Mouse (Mus musculus): ENCODE measurements around the gene Wdr82.
A peak's percentile ranks its signal among the peaks of the same experiment; 100 is the strongest.

The Wdr82 gene

DNA sequence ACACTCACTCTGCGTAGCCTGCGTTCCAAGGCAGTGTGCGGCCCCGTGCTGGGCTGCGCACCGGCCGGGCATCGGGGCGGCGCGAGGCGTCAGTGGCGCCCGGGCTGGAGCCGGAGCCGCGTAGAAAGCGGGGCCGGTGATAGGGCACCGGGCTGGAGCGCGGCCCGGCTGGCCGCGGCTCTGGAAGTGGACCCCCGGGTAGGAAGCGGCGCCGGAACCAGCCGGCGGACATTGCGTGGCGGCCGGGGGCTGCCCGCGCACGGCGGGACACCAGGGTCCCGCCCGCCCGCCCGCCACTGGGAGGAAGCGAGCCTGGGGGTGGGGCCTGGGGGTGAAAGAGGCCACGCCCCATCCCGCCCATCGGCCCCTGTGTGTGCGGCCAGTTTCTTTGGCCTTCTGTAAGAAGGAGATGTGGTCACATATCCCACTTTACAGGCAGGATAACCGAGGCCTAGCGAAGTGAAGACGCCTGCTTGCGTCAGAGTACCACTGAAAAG, 28.3 kb downstream of the Wdr82 start:
- peak; percentile 51 for DNase-seq (ENCODE audit: low spot score)

DNA sequence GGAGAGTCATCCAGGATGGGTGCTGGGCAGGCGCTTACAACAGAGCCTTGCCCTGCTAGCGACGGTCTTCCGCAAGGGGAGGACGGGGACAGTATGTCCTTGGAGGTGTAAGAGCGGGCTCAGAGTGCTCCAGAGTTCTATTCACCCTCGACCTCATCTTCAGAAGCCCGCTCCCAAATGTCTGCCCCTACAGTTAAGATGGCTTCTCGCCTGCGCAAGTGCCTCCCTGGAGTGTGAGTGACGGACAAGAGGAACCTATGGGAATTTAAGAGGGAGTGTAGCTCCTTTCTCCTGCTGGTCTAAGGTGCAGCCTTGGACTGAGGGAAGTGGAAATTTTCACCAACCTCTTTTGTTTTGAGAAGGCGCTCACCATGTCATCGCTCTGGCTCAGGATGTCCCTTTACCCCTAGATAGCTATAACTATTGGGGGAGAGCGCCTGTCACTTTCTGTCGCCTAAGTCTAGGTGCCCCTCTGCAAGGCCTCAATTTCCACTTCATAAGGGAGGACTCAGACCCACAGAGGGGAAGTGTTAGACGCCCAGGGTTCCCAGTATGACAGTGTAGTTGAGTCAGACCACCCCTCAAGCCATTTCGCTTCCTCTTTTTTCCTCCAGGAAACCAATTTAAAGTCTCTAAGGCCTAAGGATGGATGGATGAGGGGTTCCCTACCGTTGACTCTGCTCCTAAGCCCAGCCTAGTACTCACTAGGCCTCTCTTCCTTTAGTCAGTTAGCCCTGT, 29.0 kb downstream of the Wdr82 start, which contains the start of gene Ppm1m:
TSS of gene Ppm1m (minus strand) at position 212 of the 738 bp plus-strand sequence.
- no peak for DNase-seq (ENCODE audit: low spot score)

DNA sequence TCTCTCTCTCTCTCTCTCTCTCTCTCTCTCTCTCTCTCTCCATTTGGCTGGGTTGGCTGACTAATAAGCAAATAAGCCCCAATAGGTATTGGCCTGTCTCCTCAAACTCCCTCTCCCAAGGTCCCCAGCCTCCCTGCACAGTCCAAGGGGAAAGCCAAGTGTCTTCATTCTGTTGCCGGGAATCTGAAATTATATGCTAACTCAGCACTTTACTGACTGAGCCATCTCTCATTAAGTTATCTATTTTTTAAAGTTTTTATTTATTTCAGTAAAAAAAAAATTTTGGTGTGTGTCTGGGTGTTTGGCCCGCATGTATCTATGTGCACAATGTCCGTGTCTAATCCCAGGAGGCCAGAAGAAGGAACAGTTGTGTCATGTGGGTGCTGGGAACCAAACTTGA, 31.2 kb downstream of the Wdr82 start:
- no peak for DNase-seq (ENCODE audit: low spot score)

DNA sequence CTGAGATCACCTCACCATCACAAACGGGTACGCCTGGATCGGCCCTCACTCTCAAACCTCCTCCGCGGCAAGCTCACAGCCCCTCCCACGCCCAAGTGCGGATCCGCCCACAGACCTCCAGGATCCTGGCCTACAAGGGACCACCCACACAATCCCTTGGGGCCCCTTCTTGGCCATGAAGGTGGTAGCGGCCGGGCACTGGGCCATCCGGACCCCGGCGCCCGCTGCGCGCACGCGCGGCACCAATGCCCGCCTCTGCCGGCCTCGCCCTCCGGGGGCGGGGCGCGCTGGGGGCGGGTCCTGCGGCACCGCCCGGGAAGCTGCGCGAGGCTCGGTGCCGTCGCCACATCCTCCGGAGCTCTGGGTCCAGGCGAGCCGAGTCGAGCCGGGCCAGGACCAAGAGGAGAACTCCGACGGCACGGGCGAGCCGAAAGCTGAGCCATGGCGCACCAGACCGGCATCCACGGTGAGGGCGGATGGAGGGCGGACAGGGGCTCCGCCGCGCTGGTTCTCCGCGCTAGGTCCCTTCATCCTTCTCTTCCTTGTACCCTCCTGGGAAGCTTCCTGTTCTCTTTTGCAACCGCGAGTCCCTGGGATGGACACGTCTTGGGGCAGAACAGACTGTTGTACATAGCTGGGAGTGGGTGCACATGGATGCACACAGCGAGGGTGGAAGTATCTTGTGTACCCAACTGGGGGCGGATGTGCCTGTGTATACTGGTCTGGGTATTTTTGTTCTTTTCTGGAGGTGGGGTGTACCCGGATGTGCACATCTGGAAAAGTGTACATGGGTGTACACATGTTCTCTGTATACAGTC, 32.3 kb downstream of the Wdr82 start, which contains the start of gene Twf2:
TSS of gene Twf2 (plus strand) at position 290 of the 818 bp plus-strand sequence.
- DNase-seq (ENCODE audit: low spot score): peak; percentile 84

DNA sequence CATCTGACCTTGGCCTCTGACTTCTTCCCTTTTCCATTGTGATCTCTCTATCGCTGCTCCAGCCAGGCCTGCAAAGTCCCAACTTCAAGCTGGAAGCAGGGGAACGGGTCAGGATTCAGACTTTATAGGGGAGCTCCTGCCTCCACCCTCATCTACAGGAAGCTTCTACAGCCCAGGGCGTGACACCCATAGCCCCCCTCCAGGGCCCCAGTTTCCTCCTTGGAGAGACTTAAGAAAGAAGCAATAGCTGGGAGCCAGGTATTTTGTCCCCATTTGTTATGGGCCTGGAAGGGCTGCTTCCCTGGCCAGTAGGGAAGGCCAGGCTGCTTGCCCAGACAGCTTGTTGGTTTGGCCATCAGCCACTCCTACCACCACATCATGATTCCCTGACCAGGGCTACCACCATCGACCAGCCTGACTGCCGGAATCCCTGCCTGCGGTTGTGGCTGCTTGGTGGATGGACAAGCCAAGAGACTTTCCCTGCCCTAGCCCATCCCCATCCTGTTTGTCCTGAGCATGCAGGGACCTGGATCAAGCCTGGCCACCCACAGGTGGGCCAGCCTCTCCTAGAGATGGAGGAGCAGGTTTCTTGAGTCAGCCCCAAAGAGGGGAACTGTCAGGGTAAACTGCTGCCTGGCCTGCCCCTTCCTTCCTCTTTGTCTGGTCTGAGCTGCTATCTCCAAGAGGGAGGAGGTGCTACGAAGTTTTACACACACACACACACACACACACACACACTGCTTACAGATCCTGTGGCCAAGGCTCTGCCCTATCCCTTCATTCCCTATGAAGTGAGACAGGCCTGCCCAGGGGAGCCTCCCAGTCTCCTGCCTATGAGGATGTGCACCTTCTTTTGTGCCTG, 33.5 kb downstream of the Wdr82 start:
- DNase-seq (ENCODE audit: low spot score): no peak

DNA sequence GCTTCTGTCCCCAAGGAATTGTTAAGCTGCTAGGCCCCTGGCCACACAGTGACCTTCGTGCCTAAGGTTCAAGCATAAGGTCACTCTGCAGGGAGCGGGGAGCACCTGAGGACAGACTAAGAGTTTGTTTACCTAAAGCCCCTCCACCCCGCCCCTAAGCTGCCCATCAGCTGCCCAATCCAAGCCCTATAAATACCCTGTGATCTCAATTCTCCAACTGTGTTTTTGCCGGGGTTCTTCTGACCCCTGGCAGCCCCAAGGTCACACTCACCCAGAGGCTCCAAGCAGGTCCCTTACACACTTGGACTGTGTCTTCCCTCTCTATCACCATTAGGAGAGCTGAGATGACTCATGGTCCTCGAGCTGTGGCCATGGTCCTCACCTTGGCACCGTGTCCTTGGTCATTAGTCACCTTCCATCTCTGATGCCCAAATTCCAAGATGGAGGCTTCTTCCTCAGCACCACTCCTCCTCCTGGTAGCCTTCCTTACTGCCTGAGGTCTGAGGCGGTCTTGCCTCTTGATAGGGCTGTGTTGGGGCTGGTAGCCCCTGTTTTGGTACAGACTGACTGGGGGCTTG, 35.1 kb downstream of the Wdr82 start:
- DNase-seq (ENCODE audit: low spot score): no peak

DNA sequence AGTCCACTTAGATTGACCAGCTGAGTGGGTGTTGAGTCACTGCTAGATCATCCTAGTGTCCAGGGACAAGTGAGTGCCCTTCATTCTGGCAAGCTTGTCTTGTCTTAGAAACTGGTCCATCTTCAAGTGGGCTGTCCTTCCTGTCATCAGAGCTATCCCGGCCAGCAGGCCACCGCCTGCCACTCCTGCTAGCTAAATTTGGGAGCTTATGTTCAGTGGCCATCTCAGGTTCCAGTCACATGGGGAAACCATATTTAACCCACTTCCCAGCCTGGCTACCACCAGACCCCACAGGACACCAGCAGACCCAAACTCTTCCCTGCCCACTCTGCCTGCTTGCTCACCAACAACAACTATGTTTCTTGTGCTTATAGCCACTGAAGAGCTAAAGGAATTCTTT, 35.8 kb downstream of the Wdr82 start:
- DNase-seq (ENCODE audit: low spot score): no peak

DNA sequence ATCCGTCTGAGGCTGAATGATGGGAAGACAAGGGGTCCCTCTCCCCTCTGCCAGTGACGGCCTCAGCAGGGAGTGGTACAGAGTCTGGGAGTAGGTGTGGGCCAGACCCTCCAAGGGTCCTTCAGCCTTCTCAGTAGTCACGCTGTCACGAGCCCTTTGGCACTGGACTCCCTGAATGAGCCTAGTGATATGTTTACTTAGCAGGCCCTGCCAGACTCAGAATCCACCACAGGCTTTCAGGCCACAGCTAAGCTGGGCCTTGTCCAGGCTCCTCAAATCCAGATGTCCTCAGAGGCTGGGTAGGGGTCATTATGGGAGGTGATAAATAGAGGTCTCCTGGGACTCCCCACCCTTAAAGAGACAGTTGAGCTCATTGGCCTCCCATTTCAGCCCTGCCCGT, 37.5 kb downstream of the Wdr82 start:
- no peak for DNase-seq (ENCODE audit: low spot score)

DNA sequence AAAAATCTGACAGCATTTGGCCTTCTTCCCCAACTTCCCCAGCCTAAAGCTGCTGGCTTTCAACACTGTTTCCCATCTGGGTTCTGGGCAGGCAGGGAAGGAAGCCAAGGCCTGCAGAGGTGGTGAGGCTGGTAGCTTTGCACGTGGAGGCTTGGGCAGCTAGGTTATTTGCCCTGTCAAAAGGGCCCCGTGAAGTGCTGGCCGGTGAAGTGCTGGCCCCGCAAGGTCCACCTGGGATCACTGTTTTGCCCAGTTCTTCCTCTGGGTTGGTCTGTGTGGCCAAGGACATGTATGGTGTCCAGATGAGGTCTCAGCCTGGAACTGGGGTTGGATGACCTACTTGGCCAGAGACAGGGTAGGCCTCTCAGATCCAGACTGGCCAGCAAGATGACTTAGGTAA, 39.2 kb downstream of the Wdr82 start:
- no peak for DNase-seq (ENCODE audit: low spot score)

DNA sequence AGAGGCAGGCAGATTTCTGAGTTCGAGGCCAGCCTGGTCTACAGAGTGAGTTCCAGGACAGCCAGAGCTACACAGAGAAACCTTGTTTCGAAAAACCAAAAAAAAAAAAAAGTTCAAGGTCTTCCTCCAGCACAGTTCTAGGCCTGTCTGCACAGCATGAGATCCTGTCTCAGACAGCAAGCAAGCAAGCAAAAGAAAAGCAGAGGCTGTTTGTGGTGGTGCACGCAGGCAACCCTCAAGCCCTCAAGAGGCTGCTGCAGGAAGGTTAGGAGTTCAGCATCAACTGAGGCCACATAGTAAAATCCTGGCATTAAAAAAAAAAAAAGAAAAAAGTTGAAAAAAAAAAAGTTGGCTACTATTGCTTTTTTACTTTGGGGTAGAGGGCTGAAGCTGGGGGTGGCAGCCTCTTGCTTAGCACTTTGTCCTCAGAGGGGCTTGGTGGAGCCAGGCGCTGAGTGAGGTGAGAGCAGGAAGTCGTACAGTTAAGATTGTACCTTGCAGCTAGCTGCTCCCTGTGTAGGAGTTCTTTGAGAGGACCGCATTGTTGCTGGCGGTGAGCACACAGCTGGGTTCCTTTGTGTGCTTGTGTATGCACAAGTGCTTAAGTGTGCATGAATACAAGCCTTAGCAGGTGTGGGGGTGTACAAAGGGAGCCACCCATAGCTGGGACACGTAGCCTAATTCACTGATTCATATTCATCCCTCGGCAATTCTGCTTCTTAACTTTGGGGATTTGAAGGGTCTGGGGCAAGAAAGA, 40.3 kb downstream of the Wdr82 start:
- no peak for DNase-seq (ENCODE audit: low spot score)

DNA sequence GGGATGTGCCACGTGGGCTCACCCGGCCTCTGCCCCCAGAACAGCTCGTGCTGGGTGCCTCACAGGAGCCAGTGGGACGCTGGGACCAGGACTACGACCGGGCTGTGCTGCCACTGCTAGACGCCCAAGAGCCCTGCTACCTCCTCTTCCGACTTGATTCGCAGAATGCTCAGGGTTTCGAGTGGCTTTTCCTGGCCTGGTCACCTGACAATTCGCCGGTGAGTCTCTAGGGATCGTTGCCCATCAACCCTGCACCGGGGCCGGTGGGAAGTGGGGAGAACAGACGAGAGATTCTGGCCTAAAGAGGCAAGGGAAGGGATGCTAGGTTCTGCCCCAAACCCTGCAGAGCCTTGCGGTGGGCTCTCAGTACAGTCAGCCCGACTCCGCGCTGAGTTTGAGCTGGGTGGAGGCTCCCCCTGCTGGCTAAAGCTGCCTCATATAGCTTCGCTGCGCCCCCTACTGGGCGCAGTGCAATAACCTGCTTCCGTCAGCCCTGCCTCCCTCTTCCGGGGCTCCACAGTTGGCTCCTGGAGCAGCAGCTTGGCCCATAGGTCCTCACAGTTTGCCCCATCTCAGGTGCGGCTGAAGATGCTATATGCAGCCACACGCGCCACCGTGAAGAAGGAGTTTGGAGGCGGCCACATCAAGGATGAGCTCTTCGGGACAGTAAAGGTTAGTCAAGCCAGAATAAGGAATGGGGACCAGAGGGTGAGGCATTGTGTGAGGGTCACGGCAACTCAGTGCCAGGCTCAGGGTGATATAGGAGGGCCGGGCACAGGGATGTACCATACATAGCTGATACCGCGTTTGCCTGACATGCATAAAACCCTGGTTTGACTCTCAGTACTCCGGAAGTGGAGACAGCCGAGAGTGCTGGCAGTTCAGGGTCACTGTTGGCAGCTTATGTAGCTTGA, 41.2 kb downstream of the Wdr82 start:
- DNase-seq (ENCODE audit: low spot score): peak; percentile 71

DNA sequence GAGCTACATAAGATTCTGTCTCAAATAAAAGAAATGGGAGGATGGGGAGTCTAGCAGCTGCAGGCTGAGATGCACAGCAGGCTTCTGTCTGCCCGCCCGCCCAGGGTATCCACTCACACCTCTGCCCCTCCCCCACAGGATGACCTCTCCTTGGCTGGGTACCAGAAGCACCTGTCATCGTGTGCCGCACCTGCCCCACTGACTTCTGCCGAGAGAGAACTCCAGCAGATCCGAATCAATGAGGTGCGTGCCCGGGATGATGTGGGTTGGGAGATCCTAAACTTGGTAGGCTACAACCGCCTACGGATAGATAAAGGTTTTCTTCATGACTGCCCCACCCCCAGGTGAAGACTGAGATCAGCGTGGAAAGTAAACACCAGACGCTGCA, 41.9 kb downstream of the Wdr82 start:
- DNase-seq (ENCODE audit: low spot score): no peak

DNA sequence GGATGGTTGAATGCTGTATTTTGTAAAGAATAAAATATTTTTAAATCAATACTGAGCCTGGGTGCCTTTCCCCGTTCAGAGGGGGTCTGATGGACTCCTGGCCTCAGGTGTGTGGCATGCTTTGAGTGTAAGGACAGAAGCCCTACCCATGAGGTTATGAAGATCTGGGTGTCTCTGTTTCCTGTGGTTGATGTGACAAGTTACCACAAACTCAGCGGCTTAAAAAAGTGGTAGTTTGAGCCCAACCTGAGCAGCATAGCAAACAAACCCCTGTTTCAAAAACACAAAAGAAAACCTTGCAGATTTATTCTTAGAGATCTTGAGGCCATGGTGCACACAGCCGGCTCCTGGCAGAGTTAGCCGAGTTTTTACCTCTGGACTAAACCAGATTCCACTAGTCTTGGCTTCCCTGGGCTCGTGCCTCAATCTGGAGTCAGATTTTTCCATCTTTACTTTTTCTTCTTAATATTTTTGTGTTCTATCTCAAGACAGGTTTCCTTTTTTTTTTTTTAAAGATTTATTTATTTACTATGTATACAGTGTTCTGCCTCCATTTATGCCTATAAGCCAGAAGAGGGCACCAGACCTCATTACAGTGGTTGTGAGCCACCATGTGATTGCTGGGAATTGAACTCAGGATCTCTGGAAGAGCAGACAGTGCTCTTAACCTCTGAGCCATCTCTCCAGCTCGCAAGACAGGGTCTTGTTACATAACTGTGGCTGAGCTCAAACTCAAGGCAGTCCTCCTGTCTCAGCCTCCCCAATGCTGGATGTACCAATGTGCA, 44.8 kb downstream of the Wdr82 start:
- DNase-seq (ENCODE audit: low spot score): no peak

DNA sequence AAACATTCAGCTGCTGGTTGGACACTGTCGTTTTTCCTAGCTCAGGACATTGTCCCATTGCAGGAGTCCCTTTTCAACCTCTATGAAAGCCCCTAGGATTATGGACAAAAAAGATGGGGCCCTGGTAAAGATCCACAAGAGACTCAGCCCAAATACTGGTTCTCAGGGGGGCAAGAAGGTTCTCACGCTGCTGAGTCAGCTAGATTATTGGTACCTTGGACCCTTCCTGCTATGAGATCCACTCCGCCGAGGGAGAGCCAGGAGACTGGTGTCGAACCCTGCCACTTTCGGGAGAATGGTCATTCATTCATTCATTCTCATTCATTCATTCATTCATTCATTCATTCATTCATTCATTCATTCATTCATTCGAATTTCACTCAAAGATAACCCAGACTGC, 46.2 kb downstream of the Wdr82 start:
- no peak for DNase-seq (ENCODE audit: low spot score)

DNA sequence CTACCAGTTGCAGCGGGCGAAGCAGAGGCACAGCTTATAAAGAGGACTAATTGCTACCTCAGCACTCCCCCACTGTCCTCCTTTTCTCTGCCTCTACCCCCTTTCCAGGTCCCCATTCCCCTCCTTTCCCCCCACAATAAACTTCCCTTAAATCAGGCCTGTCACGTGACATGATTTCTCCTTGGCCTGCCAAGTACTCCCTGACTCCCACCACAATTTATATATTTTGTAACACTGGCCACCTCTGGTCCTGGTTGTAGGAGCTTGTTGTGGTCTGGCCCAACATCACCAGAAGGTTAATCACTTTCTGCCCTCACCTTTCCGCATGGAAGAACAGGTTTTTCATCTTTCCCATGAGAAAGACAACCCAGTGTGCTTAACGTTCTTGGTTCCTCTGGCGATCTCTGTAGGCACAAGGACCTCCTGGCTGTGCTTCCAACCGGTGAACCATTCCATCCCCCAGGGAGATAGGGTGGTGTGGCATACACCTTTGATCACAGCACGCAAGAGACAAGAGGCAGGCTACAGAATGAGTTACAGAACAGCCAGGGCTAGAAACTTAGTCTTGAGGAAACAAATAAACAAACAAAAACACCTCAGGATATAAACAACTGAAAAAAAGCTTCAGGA, 50.3 kb downstream of the Wdr82 start:
- DNase-seq (ENCODE audit: low spot score): no peak

DNA sequence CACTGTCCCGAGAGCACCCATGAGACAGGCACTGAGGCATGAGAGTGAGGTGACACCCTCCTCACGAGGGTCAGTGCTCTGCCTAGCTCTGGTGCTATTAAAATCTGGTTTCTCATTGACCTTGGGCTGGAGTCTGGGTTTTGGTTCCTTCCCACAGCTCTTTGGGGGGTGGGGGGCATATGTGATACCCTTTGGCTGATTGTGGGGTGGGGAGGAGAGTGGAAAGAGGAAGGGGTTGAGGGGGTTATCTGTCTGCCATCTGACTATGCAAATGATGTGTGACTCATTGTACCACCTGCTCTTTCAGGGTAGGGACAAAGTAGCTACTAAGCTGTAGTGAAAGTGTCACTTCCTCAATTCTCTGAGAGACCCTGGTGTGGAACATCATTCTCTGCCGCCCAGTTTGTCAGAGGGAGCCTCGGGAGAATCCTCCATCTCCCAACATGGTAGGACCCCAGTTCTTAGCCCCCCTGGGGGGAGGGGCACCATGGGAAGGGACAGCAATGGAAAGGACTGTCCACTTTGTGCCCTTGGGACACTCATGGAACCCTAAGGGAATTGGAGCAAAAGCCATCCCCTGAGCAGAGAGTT, 51.6 kb downstream of the Wdr82 start, which contains the start of gene Tlr9:
TSS of gene Tlr9 (plus strand) at position 338 of the 591 bp plus-strand sequence.
- DNase-seq (ENCODE audit: low spot score): peak; percentile 33

DNA sequence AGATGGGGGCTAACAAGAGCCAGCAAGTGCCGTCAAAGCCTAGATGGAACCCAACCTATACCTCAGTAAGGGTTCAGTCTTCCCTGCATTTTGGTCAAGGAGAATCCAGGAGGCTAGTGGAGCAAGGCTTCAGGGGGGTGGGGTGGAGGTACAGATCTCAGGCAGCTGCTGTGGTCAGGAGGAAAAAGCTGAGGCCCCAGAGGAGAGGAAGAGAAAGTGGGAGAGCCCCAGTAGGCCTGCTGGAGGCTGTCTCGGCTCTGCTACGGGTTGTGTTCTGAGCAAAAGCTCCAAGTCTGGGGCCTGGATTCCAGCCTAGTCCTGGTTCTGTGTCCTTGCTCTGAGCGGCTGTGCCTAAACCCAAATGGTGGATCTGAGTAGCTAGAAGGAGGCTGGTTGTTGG, 52.3 kb downstream of the Wdr82 start:
- no peak for DNase-seq (ENCODE audit: low spot score)

DNA sequence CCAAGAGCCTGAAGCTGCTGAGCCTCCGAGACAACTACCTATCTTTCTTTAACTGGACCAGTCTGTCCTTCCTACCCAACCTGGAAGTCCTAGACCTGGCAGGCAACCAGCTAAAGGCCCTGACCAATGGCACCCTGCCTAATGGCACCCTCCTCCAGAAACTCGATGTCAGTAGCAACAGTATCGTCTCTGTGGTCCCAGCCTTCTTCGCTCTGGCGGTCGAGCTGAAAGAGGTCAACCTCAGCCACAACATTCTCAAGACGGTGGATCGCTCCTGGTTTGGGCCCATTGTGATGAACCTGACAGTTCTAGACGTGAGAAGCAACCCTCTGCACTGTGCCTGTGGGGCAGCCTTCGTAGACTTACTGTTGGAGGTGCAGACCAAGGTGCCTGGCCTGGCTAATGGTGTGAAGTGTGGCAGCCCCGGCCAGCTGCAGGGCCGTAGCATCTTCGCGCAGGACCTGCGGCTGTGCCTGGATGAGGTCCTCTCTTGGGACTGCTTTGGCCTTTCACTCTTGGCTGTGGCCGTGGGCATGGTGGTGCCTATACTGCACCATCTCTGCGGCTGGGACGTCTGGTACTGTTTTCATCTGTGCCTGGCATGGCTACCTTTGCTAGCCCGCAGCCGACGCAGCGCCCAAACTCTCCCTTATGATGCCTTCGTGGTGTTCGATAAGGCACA, 54.9 kb downstream of the Wdr82 start:
- no peak for DNase-seq (ENCODE audit: low spot score)
